Mouse (Mus musculus) monocyte, adult 59 days (primary cell): ENCODE results near the gene Ccdc171. TPM values are rescaled to one million over a fixed set of nuclear protein-coding genes. Genes with fewer than 3 reads are reported as not detected.

ENCODE experiments used
- total RNA-seq, 2 experiments: library from RNA; stranded (reverse); gene quantifications; one replicate each; pipeline ENCODE4 v1.2.4; 2023

The Ccdc171 gene
- total RNA-seq: 1 to 10 TPM; 5.4 to 6.1 TPM

GRCm38 (mm10) chr4:83524843-83525689 lies at the start of gene Ccdc171:
Ccdc171 (plus strand) TSS chr4:83525545.

DNA sequence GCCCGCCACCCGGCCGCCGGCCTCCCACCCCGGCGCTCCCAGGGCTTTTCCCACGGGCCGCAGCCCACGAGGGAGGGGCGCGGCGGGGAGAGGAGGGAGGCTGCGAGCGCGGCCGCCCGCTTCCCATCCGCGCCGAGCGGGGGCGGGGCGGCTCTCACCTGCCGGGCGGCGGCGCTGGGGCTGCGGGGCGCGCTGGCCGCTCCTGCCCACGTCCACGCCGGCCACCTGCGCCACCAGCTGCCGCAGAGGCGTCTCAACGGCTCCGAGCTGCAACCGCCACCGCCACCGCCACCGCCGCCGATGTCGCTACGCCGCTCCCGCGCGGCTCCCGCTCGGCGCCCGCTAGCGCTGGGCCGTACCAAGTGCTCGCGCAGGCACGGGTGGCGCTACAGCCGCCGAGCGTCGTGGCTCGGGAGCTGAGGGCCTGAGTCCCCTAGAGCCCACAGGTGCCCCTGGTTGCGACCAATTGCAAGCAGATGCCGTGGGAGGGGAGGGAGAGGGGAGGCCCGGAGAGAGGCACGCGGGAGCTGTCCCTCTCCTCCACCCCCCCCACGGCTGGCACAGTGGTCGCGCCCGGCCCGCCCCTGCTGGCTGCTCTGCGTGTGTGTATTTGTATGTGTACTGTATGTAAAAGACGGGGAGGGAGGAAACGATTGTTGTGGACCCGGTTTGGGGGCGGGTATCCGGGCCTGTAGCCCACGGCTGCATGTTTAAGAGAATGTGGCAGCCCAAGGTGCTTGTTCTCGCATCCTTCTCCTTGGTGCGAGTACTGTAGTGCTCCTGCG lies 39.0 kb upstream of the Ccdc171 start, which contains the start of gene Psip1:
Gene Psip1, minus strand, starts transcription at position 343 of the 785 bp plus-strand sequence.

Other genes with a start within 250 kb of the Ccdc171 start
- 10 to 100 TPM; 32.2 TPM for gene Ttc39b, start 201.3 kb upstream of the Ccdc171 start, total RNA-seq
- 10 to 100 TPM; 29.8 to 31.0 TPM for gene Snapc3, start 107.8 kb upstream of the Ccdc171 start, total RNA-seq
- 10 to 100 TPM; 27.3 to 33.1 TPM for gene Psip1, start 39.1 kb upstream of the Ccdc171 start, total RNA-seq